Mouse (Mus musculus) layer of hippocampus, adult 8-10 months (tissue): ENCODE data around the gene Gm21915. TPM values are rescaled to one million over a fixed set of nuclear protein-coding genes. Genes with fewer than 3 reads are reported as not detected.

ENCODE experiments used
- DNase-seq, 2 experiments: peaks; one replicate each; pipeline ENCODE4 v3.0.0; 2022; ENCODE audit warnings: low spot score in 2 of 2
- total RNA-seq, 4 experiments: library from RNA; stranded (reverse); gene quantifications; 2 replicates each; pipeline ENCODE4 v1.2.4; 2022

Gm21915 gene
- not detected for total RNA-seq

DNA sequence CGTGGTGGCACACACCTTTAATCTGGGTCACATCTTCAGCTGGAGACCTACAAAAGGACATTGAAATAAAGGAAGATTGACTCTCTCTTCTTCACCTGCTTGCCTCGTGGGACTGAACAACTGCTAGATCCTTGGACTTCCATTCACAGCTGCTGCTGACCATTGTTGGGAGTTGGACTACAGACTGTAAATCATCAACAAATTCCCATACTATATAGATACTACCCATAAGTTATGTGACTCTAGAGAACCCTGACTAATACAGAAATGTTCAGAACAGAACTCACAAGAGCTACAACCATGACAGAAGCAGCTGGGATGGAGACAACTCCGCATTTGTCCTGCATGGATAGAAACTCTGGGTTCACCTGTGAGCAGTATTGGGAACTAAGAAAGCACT is at the start of gene Gm21915:
Gene Gm21915, plus strand, starts transcription at position 301 of the 400 bp plus-strand sequence.
- no peak for DNase-seq

DNA sequence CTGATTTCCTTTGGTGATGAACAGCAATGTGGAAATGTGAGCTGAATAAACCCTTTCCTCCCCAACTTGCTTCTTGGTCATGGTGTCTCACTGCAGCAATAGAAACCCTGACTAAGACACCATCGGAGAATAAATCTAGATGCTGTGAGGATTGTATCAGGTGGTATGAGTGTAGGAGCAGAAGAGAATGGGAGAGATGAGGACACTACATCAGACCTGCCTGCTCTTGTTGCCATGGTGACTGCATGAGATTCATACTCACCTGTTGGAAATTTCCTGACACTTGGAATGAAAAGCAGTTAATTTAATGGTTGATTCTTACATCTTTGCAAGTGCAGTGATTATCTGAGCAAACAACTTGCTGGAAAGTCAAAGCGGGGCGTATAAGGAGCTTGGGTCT is 48.1 kb upstream of the Gm21915 start:
- DNase-seq, result no peak

DNA sequence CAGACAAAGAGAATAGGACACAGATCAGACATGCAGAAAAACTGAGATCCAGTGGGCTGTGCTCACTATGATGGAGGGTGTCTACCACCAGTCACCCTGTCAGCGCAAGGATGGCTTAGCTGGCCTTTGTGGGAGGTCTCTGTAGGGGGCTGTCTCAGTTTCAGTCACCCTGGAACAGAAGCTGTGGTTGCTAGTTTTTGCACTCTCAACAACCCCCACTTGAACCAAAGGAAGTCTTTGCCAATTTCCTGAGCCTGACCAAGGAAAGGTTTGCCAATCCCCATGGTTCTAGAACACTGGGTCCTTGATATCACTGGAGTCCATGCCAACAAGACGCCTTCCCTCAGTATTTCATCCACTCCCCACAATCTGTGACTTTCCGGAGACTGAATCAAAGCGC is 47.6 kb upstream of the Gm21915 start:
- no peak for DNase-seq

DNA sequence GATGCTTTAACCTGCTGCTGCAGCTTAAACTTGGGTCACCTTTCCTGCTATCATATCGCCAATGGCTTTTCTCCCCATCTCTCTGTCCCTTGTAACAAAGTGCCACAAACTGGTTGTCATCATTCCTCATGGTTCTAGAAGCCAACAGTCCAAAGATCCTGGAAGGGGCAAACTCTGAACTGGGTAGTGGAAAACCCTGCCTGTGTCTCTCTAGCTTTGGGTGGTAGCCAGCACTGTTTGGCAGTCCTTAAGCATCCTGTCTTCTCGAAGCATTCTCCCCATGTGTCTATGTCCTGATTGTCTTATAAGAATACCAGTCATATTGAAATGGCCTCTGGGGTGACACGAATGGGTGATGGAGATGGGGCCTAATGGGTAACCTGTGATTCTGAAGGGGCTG is 45.1 kb upstream of the Gm21915 start:
- DNase-seq, result no peak

DNA sequence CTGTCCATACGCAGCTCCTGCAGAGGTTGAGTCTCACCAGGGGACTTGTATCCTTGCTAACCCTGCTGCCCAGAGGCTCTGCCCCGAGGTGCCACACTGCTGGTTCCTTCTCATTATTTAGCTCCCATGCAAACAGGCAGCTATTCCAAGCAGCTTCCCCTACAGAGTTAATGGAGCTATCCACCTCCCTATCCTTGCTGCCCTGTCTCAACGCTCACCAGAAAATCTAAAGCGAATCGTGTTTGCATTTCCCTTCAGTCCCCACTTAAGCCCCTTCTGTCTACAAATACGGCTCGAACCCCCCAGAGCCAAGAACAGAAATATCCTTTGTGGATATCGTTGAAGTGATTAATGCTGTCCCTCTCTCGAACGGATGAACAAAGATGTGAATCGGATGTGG is 43.8 kb upstream of the Gm21915 start:
- no peak for DNase-seq

DNA sequence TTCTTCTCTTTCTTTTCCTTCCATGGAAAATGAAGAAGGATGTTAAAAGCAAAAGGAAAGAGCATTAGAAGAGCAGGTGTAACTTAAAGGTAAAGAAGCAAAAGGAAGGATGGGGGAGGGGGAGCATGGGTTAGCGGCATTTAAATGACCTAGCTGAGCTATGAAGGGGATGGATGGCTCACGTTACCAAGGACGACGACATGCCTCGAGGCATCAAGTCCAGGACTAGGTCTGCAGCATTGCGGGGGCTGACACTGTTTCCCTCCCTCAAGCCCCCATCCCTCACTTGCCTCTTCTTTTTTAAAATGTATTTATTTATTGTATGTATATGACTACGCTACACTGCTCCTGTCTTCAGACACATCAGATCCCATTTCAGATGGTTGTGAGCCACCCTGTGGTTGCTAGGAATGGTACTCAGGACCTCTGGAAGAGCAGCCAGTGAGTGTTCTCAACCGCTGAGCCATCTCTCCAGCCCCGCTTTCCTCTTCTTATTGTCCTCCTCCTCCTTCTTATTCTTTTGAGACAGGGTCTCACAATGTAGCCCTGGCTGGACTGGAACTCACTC is 43.2 kb upstream of the Gm21915 start:
- DNase-seq, result no peak

DNA sequence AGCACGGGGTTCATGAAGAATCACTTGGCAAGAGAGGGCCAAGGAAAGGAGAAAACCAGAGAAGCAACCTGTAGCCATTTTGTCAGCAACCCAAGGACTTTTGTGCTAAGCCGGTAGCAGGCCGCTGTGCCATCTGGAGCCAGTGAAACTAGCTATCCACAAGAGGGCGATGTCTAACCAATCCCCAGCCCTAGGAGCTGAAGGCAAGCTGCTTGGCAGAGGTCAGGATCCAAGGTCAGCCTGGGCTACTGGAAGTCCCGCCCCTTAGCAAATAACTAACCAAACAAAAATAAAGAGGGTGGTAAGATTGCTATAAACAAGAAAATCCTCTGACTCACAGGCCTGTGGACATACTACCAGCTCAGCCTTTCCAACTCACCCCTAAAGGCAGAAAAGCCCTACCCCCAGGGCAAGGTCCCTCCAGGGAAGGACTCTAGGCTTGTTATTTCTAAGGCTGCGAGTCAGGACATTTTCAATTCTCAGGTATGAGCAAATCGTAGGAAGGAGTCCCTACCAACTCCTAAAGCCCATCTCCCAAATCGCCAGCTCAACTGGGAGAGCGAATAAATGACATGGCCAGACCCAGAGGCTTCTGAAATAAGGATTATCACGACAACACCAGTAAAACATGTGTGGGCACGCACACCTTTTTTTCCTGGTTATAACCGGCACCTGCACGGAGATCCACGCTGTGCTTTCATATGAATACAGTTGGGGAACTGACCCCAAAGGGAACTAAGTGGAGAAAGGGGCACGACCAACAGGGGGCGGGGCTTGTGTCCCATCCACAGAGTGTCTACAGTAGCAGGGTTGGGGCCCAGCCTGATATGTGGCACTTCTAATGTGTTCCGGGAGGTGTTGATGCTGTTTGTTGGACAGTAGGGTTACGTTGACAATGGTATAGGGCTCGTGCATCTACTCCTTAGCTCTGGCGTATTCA is 42.0 kb upstream of the Gm21915 start:
- no peak for DNase-seq

DNA sequence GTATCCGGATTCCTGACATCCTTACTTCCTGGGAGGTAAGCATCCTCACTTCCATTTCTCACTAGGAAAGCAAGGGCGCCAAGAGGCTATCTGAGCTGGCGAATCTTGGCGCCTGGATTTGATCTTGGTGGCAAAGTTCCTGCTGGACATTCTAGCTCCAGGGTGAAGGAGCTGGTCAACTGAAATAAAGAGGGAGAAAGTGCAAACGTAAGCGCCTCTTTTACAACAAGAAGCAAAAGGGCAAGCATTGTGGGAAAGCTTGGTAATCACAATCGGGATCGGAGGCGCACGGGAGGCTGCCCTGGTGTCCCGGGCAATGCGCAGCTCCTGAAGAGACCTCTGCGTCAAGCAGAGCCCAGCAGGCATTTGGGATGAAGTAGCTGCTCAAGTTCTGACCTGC is 41.0 kb upstream of the Gm21915 start:
- DNase-seq, result no peak

DNA sequence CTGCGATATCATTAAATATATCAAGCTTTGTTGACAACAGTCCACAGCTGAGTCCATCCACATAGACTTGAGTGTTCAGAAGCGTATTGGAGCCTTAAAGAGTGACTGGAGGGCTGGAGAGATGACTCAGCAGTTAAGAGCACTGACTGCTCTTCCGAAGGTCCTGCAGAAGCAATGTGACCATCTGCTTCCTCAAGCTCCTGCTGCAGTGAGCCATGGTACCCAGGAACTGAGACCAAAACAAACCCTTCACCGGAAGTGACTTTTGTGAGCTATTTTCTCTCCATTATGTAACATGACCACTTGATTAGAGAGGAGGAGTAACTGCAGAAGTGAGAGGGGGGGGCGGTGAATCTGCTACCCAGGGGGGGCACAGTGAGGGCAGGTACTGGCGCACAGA is 39.3 kb upstream of the Gm21915 start:
- DNase-seq, result no peak

DNA sequence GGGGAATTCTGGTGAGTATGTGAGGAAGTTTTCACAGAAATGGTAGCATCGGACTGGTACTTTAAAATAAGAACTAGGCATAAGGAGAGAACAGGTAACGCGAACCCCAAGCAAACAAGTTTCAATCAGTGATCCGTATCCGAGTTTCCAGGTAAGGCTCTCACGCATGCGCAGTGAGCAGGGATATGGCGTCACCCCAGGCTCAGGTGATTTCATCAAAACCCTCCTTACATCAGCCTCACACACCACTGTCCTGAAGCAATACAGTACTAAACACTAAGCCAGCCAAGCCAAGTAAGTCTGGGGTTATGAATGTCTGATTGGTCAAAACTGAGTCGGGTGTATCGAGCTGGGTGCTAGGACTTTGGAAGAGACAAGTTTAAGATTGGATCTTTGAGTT is 38.9 kb upstream of the Gm21915 start:
- DNase-seq, result no peak

DNA sequence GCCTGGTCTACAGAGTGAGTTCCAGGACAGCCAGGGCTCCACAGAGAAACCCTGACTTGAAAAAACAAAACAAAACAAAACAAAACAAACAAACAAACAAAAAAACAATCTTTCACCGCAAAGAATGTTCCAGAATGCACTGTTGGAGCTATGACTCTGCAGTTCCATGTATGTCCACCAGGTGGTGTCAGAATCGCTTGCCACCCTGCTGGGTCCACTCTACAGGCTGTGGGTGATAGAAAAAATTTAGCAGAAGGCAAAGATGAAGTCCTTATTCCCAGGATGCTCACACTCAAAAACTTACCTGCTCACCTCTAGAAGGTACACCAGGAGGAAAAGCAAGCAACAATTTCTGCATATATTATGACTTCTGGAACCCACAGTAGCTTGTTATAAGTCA is 34.4 kb upstream of the Gm21915 start:
- DNase-seq, result peak in 1 of 2 experiments; percentile 73

DNA sequence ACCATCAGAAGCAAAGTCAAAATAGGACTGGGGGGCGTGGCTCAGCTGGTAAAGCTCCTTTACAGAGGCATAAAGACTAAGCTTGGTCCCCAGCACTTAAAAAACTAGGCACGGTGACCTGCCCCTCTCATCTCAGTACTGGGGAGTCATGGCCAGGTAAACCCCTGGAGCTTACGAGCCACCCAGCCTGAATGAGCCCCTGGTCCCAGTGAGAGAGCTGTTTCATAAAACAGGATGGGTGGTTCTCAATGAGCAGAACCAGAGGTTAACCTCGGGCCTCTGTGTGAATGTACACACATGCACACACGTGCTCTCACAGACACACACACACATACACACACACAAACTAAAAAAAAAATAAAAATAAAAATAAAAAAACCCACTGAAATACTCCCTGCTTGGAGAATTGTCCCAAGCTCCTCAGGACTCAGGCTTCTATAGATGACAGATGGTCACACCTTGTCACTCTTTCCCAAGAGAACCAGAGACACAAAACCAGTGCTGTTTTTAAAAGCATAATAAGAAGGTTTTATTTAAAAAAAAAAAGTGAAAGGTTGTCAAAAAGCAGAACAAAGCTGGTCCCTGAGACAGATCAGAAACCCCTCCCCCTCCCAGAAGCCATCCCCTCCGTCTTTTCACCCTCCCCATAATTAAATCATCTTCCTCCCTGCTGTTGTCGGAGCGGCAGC is 32.6 kb upstream of the Gm21915 start:
- DNase-seq, result no peak

DNA sequence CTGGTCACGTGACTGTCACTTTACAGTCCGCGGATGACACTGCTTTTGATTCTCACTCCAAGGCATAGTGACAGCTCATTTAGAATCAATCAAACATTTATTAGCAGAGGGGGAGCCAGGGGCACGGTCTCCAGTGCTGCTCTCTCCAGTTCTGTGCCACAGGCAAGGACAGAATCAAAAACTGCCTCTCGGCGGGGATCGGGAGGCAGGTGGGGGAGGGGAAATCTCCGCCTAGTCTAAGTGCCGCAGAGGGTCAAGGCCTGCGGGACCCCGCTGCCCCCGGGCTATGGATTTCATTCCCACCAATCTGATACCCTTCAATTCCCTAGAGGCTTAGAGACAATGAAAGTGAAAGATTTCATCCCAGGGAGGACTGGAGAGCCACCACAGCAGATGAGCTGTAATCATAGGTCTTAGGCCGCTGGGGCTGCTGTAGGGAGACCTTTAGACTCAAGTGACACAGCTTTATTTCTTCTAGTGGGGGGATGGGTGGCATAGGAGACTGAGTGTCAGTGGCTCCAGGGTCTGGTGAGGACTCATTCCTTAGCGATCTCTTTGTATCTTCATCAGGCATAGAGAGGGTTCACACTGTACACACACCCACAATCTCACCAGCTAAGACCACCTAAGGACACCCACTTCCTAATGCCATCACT is 31.9 kb upstream of the Gm21915 start:
- no peak for DNase-seq

DNA sequence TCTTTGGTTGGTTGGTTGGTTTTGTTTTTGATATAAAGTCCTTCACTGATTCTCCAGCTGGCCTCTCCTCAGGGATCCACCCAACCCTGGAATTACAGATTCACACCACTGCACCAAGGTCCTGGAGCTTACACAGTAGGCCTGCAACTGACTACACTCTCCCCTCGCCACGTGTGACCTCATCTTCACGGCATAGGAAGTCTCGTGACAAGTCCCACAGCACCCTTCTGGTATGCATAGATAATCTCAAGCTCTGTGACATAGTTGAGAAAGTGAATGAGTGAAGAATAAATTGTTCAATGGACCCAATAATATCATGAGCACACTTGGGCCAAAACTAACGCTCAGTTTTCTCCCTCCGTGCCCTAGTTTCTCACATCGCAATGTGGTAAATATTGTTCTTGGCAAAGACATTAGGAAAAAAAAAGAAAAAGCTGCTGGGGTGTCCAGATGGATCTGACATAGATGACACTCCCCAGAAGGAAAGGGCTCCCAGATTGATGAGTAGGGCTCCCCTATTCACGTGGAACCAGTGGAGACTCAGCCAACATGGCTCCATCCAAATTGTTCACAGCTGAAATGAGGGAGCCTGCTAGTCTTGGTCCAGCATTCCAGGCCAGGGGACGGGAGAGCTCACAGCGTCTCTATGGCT is 30.8 kb upstream of the Gm21915 start:
- no peak for DNase-seq

DNA sequence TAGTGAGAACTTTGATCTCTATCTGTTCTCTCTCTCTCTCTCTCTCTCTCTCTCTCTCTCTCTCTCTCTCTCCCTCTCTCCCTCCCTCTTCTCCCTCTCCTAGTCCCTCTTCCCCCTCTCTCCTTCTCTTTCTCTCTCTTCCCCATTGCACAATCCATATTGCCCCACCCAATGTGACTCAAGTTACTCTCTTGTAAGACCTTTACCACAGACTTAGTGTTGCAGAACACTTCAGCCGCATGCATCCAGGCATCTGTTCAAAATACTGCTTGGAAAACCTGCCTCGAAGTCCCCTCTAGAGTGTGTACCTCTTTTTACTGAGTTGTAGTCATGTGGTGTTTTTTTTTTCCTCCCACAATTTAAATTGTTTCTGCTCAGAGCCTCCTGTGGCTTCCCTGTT is 29.1 kb upstream of the Gm21915 start:
- no peak for DNase-seq

DNA sequence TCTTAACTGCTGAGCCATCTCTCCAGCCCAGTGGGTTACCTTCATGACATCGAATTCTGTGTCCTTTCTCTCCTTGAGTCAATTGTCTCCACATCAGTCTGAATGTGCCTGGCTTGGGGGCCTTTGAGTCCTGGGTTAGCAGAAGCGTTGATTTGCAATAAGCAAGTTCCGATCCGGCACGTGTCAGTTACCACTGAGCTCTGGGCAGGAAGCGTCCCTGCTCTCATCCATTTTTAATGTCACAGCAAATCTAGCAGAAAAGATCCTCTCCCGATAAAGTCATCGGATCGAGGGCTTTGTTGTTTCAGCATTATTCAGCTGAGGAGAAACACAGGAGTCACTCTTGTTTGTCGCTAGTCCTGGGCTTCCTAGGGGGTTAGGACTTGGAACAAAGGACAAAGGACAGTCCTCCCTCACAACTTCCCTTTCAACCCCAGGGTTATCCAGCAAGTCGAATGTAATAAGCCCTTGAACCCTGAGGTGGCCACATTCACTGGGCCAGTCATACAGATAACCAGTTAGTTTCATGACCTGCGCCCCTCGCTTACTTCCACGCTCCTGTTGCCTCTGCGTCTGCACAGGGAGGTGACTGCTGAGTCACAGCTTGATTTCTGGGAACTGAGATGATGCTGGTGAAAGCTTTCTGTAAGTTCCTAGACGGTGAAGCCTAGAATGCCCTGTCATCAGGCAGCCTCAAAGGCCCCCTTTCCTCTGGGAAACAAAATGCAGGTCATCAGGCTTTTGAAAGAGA is 27.8 kb upstream of the Gm21915 start:
- no peak for DNase-seq

DNA sequence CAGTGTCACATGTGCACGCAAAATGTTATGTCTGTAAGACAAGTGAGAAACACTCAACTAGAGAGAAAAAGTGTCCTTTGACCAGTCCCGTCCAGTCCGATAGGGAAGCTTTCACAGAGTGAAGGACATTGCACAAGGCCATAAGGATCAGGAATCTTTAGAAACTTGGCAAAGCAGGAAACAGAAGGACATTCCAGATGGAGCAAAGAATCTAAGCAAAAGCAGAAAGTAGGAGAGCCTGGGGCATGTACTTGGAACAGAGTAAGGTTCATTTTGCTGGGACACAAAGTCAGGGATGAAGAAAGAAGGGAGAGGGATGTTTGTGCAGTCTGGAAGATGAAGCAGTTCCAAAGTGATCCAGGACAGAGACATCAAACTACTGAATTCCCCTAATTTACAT is 21.0 kb upstream of the Gm21915 start:
- no peak for DNase-seq

DNA sequence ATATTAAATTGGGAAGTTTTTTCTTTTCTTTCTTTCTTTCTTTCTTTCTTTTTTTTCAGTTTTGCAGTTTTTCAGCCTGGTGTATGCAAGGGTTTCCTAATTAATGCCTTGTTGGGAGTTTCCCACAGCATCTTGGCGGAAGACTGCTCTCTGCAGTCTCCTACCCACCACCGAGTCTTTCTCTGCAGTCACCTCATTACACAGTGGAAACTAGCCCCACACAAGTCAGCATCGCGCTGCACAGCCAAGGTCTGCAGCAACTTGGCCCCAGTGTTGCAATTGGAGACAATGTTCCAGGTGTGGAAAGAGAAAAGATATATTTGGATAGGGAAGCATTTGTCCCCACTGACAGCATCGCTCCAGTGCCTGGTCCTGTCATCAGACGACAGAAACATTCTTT is 20.4 kb upstream of the Gm21915 start:
- no peak for DNase-seq

DNA sequence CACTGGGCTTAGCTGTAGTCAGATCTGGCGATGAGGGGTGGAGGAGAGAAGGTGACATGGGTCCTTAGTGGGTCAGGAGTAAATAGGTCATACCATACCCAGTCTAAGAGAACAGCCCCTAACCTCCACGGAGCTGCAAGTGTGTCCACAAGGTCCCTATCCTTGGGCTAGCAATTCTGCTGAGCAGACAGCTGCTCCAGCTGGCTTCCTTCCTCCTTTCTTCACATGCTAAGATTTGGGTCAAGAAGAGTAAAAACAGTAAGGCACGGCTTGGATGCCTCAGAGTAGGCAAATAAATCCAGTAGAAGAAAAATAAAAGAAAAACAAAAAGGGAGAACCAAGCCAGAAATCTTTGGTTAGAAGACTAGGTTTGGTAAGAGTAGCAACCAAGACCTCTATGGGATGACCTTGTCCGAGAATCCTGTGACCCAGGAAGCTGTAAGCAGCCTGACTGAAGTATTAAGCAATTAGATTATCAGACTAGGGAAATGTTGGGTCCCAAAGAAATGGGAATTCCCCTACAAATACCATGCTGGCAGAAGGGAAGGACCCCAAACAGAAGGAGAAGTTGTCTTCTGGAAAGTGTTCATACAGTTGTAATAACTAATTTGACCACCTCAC is 19.1 kb upstream of the Gm21915 start:
- no peak for DNase-seq

DNA sequence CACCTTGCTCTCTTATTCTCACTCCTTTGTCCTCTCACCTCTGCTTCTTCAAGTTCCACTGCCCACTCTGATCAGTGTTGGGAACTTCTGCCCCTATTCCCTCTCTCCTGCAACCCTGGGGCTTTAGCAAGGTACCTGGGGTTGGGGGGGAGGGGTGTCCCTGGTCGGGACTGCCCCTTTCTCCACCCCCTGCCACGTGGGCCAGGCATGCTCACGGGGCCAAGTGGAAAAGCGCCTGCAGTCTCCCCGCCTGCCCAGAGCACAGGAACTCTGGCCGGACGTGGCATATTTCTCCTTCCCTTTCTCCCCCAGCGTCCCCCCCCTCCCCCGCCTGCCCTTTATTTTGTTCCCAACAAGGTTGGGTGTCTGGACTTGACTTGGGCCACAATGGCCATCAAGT is 17.7 kb upstream of the Gm21915 start:
- DNase-seq, result no peak
